Mouse (Mus musculus) midbrain, embryonic 16.5 days (tissue): Measurements from ENCODE around the gene Aox2. TPM values are rescaled to one million over a fixed set of nuclear protein-coding genes. Genes with fewer than 3 reads are reported as not detected.

ENCODE experiments used
- ATAC-seq: fragments of 200-750 bp; cut with Nextera tagmentation; 2 replicates; pipeline ENCODE4 v1.8.0; 2017; ENCODE audit warnings: moderate TSS enrichment
- H3K27ac ChIP-seq: fragments of 300-500 bp; sonication (generic); 2 replicates; pipeline ENCODE4 v1.5.1; 2014; ENCODE audit warnings: mild to moderate bottlenecking, low read length, mixed read lengths
- H3K27me3 ChIP-seq: fragments of 300-500 bp; sonication (generic); 2 replicates; pipeline ENCODE4 v1.6.1; 2014; ENCODE audit warnings: low read depth, low read length, mixed read lengths; ENCODE audit not compliant: control insufficient read depth, insufficient read depth
- H3K36me3 ChIP-seq: fragments of 300-500 bp; sonication (generic); 2 replicates; pipeline ENCODE4 v1.6.1; 2014; ENCODE audit warnings: mild to moderate bottlenecking, low read length, moderate library complexity, mixed read lengths; ENCODE audit not compliant: control insufficient read depth, insufficient read depth
- H3K4me1 ChIP-seq: fragments of 300-500 bp; sonication (generic); 2 replicates; pipeline ENCODE4 v1.6.1; 2014; ENCODE audit warnings: mild to moderate bottlenecking, low read length, mixed read lengths; ENCODE audit not compliant: control insufficient read depth, insufficient read depth
- H3K4me2 ChIP-seq: fragments of 300-500 bp; sonication (generic); 2 replicates; pipeline ENCODE4 v1.6.1; 2014; ENCODE audit warnings: mild to moderate bottlenecking, low read length, mixed read lengths
- H3K4me3 ChIP-seq: fragments of 300-500 bp; sonication (generic); 2 replicates; pipeline ENCODE4 v1.5.1; 2014; ENCODE audit warnings: low read depth, mild to moderate bottlenecking, low read length, moderate library complexity, mixed read lengths
- H3K9ac ChIP-seq: fragments of 300-500 bp; sonication (generic); 2 replicates; pipeline ENCODE4 v1.6.1; 2014; ENCODE audit warnings: low read depth, low read length, mixed read lengths
- H3K9me3 ChIP-seq: fragments of 300-500 bp; sonication (generic); replicated peaks from 2 replicates; pipeline ENCODE4 v1.6.1; 2014; ENCODE audit warnings: mild to moderate bottlenecking, low read length, mixed read lengths; ENCODE audit not compliant: control insufficient read depth, poor library complexity, severe bottlenecking
- WGBS: fragments of 180-500 bp; shearing (Covaris S2); extraction: QIAGEN DNeasy Blood & Tissue Kit; methylation state at CpG from one replicate; pipeline ENCODE4 v1.1.7; 2014; 5-methylcytosine and 5-hydroxymethylcytosine counted together
- polyA plus RNA-seq: library from polyadenylated mRNA; unstranded; fragments of >200 nt; fragmentation: Nextera tagmentation; extraction: Ambion mirVana; gene quantifications from 2 replicates; pipeline ENCODE4 v1.2.1, GENCODE M21; 2015

The Aox2 gene
- polyA plus RNA-seq, 1 experiment from 2014 or later = 0.03 TPM

DNA sequence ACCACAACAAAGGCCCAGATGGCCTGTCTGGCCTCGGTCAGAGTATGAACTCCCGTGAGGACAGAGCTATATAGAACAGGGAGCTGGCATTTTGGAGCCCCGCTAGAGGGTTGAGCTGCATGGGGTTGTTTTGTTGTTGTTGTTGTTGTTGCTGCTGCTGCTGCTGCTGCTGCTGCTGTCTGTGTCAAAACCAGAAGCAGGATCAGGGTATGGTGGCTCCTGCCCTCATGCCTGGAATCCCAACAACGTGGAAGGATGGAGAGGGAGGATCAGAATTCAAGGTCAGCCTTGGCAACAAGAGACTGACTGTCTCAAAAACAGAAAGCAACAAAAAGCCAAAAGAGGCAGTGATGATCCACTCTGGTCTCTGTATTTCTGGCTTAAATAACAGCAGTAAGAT, 18.7 kb downstream of the Aox2 start:
- Histone ChIP-seq H3K4me3 (no peak overlapping the region), H3K4me2 (no peak overlapping the region), H3K9ac (no peak overlapping the region), H3K4me1 (no peaks in the 10 kb centered on the region), H3K27ac (no peak overlapping the region), H3K36me3 (no peaks in the 10 kb centered on the region), H3K27me3 (no peaks in the 10 kb centered on the region), H3K9me3 (no peaks in the 10 kb centered on the region)
- 54% methylated on average over 4 of the region's 4 CpGs for WGBS
- no peak for ATAC-seq

GRCm38 (mm10) chr1:58298347-58298746, 20.2 kb downstream of the Aox2 start:
- no peaks in the 10 kb centered on the region for H3K27me3 ChIP-seq
- H3K36me3 ChIP-seq = no peaks in the 10 kb centered on the region
- H3K4me2 ChIP-seq = no peak overlapping the region
- H3K27ac ChIP-seq = no peak overlapping the region
- no peak overlapping the region for H3K9ac ChIP-seq
- ATAC-seq = no peak
- no peaks in the 10 kb centered on the region for H3K4me1 ChIP-seq
- no peak overlapping the region for H3K4me3 ChIP-seq
- WGBS = 78% methylated on average over 6 of the region's 6 CpGs
- H3K9me3 ChIP-seq = no peaks in the 10 kb centered on the region

GRCm38 (mm10) chr1:58301073-58301472, 22.9 kb downstream of the Aox2 start:
- WGBS = 94% methylated on average over 7 of the region's 7 CpGs
- H3K27me3 ChIP-seq = no peaks in the 10 kb centered on the region
- H3K4me2 ChIP-seq = no peak overlapping the region
- no peaks in the 10 kb centered on the region for H3K4me1 ChIP-seq
- no peak overlapping the region for H3K27ac ChIP-seq
- H3K9ac ChIP-seq = no peak overlapping the region
- H3K9me3 ChIP-seq = no peaks in the 10 kb centered on the region
- H3K36me3 ChIP-seq = no peaks in the 10 kb centered on the region
- no peak overlapping the region for H3K4me3 ChIP-seq
- no peak for ATAC-seq

GRCm38 (mm10) chr1:58302015-58302414, 23.9 kb downstream of the Aox2 start:
- Histone ChIP-seq H3K36me3 (no peaks in the 10 kb centered on the region), H3K4me3 (no peak overlapping the region), H3K4me1 (no peaks in the 10 kb centered on the region), H3K4me2 (no peak overlapping the region), H3K9me3 (no peaks in the 10 kb centered on the region), H3K27me3 (no peaks in the 10 kb centered on the region), H3K27ac (no peak overlapping the region), H3K9ac (no peak overlapping the region)
- no peak for ATAC-seq
- 75% methylated on average over 6 of the region's 6 CpGs for WGBS

DNA sequence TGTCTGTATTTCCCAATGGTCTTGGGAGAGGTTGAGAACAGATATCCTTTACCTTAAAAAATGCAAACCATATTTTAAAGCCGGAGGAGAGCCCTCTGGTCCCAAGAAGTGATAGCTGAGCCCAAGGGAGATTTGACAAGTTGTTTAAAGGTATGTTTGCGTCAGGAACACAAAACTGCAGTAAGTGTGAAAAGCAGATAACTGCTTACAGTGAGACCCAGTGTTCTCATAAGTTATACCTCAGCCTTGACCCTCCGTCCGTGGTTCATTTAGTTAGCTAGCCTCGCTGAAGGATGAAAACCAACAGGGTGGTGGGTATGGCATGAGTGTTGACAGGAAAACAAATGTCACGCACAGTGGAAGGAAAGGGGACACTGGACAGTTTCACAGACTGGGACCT, 24.9 kb downstream of the Aox2 start:
- Histone ChIP-seq H3K9me3 (no peaks in the 10 kb centered on the region), H3K4me3 (no peak overlapping the region), H3K36me3 (no peaks in the 10 kb centered on the region), H3K4me1 (no peaks in the 10 kb centered on the region), H3K27me3 (no peaks in the 10 kb centered on the region), H3K9ac (no peak overlapping the region), H3K27ac (no peak overlapping the region), H3K4me2 (no peak overlapping the region)
- no peak for ATAC-seq
- WGBS = 93% methylated on average over 6 of the region's 6 CpGs

DNA sequence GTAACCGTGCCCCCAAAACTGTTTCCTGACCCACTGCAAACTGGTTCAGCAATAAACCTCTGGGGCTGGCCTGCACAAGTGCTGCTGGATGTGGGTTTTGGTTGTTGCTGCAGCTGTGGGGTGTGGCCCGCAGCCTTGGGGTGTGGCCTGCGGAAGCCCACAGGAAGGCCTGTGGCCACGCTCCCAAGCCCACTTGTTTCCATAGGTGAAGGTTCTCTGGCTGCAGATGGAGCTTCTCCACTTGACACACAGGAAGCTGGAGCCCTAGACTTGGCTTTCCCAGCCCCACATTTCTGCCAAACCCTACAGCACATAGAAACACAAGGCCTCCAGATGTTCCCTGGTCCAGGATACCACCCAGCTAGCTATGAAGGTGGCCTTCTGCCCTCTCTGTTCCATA, 25.6 kb downstream of the Aox2 start:
- Histone ChIP-seq H3K4me1 (no peaks in the 10 kb centered on the region), H3K9me3 (no peaks in the 10 kb centered on the region), H3K9ac (no peak overlapping the region), H3K4me3 (no peak overlapping the region), H3K36me3 (no peaks in the 10 kb centered on the region), H3K27ac (no peak overlapping the region), H3K4me2 (no peak overlapping the region), H3K27me3 (no peaks in the 10 kb centered on the region)
- ATAC-seq = no peak
- WGBS = 93% methylated on average over 4 of the region's 4 CpGs

GRCm38 (mm10) chr1:58304296-58304695, 26.2 kb downstream of the Aox2 start:
- 67% methylated on average over 12 of the region's 12 CpGs for WGBS
- ATAC-seq = no peak
- Histone ChIP-seq H3K36me3 (no peaks in the 10 kb centered on the region), H3K9me3 (no peaks in the 10 kb centered on the region), H3K27me3 (no peaks in the 10 kb centered on the region), H3K4me1 (no peaks in the 10 kb centered on the region), H3K4me2 (no peak overlapping the region), H3K9ac (no peak overlapping the region), H3K4me3 (no peak overlapping the region), H3K27ac (no peak overlapping the region)

DNA sequence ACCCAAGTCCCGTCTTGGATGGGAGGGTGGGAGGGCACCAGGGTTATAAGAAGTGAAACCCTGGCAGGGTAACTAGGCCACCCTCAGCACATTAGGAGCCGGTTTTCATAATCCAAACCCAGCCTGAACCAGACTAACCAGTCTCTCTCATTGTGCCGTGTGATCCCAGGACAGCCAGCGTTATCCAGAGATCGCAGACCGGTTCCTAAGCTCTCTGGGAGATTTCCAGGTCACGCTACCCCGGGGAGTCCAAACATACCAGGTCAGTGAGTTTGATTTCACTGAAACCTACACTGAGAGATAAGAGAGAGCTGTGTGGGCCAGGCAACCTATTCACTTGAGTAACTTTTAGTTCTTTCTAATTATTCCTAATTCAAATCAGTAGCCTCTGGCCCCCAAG, 29.1 kb downstream of the Aox2 start:
- Histone ChIP-seq H3K4me2 (no peak overlapping the region), H3K36me3 (no peaks in the 10 kb centered on the region), H3K27me3 (no peaks in the 10 kb centered on the region), H3K4me3 (no peak overlapping the region), H3K27ac (no peak overlapping the region), H3K9me3 (no peaks in the 10 kb centered on the region), H3K9ac (no peak overlapping the region), H3K4me1 (no peaks in the 10 kb centered on the region)
- WGBS = 86% methylated on average over 8 of the region's 8 CpGs
- no peak for ATAC-seq

DNA sequence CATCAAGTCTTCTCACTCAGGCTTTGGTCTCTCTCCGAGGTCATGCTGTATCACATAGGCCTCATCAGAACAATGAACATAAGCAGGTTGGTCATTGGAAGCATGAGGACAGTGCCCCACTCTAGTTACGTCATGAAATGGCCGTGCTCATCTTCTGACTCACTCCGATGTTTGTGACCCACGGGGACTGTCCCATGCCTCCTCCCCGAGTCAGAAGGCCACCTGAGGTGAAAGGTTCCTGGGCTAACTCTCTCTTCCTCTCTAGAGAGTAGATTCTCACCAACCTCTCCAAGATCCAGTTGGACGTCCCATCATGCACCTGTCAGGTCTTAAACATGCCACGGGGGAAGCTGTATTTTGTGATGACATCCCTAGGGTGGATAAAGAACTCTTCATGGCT, 30.5 kb downstream of the Aox2 start:
- no peaks in the 10 kb centered on the region for H3K36me3 ChIP-seq
- 88% methylated on average over 8 of the region's 8 CpGs for WGBS
- ATAC-seq = no peak
- H3K9ac ChIP-seq = no peak overlapping the region
- H3K27ac ChIP-seq = no peak overlapping the region
- H3K27me3 ChIP-seq = no peaks in the 10 kb centered on the region
- H3K4me2 ChIP-seq = no peak overlapping the region
- no peak overlapping the region for H3K4me3 ChIP-seq
- H3K9me3 ChIP-seq = no peaks in the 10 kb centered on the region
- H3K4me1 ChIP-seq = no peaks in the 10 kb centered on the region

DNA sequence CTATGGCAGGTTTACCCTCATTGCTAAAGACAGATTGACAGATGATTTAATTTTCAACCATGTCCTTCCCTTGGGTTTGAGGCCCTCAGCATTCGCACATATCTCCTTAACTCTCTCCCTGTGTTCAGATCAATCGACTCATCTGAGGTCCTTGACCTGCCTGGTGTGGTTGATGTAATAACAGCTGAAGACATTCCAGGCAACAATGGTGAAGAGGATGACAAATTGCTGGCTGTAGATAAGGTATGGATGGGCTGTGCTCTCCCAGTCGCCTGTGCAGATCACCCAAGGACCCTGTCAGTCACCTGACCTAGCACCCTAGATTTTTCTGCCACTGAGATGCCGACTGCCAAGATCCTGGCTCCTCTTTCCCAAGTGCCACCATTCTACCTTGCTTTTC, 31.7 kb downstream of the Aox2 start:
- Histone ChIP-seq H3K4me2 (no peak overlapping the region), H3K36me3 (no peaks in the 10 kb centered on the region), H3K9me3 (no peaks in the 10 kb centered on the region), H3K27ac (no peak overlapping the region), H3K4me3 (no peak overlapping the region), H3K27me3 (no peaks in the 10 kb centered on the region), H3K9ac (no peak overlapping the region), H3K4me1 (no peaks in the 10 kb centered on the region)
- 79% methylated on average over 4 of the region's 4 CpGs for WGBS
- no peak for ATAC-seq
